Mouse (Mus musculus) ES-Bruce4 (cell line): Measurements from ENCODE around the gene Nol4l.

Experiments
- CTCF ChIP-seq: IDR thresholded peaks from one replicate; pipeline ENCODE4 v1.8.1; 2011; ENCODE audit warnings: low read depth, low read length
- POLR2A ChIP-seq: IDR thresholded peaks from one replicate; pipeline ENCODE4 v1.8.1; 2011; ENCODE audit warnings: low read length; ENCODE audit not compliant: insufficient read depth

- TF ChIP-seq POLR2A = no peak
- no peak for TF ChIP-seq CTCF
These were observed 398 bp downstream of the Nol4l start for GRCm38 (mm10) chr2:153529365-153529781.
